Mouse (Mus musculus): ENCODE measurements around the gene Zdhhc18. TPM values are rescaled to one million over a fixed set of nuclear protein-coding genes. Genes with fewer than 3 reads are reported as not detected.

Gene Zdhhc18
- polyA plus RNA-seq, 1 experiment from 2014 or later, result 2.9 TPM

- peaks cover 21% of the 10 kb centered on the region for H3K36me3 ChIP-seq
- H3K9me3 ChIP-seq, result no peaks in the 10 kb centered on the region
- H3K4me3 ChIP-seq, result peak overlapping the region; percentile 94
- H3K27me3 ChIP-seq (ENCODE audit: insufficient read depth, poor library complexity, severe bottlenecking), result no peaks in the 10 kb centered on the region
- WGBS, result under 1% methylated on average over 41 of the region's 41 CpGs
- DNase-seq (ENCODE audit: low spot score), result no peak
- peak overlapping the region; percentile 89 for H3K27ac ChIP-seq
- H3K4me1 ChIP-seq, result peaks cover 12% of the 10 kb centered on the region
These were observed 75.1 kb downstream of the Zdhhc18 start for GRCm38 (mm10) chr4:133574843-133575202.

GRCm38 (mm10) chr4:133574070-133574842, 75.7 kb downstream of the Zdhhc18 start, which contains the start of gene Gpatch3:
Gene Gpatch3 (plus strand): TSS chr4:133574745.
- Histone ChIP-seq H3K27me3 (ENCODE audit: insufficient read depth, poor library complexity, severe bottlenecking) (no peaks in the 10 kb centered on the region), H3K36me3 (peaks cover 16% of the 10 kb centered on the region), H3K9me3 (no peaks in the 10 kb centered on the region), H3K4me1 (peaks cover 12% of the 10 kb centered on the region), H3K27ac (peak within 1 kb of the TSS; percentile 89), H3K4me3 (peak within 1 kb of the TSS; percentile 94)
- 7% methylated on average over 44 of the region's 44 CpGs for WGBS
- DNase-seq (ENCODE audit: low spot score), result peak; percentile 95

- Histone ChIP-seq H3K9me3 (no peaks in the 10 kb centered on the region), H3K36me3 (no peaks in the 10 kb centered on the region), H3K4me3 (no peak overlapping the region), H3K4me1 (peaks cover 4% of the 10 kb centered on the region; the same call in 1 of the 2 replicates), H3K27ac (no peak overlapping the region), H3K27me3 (ENCODE audit: insufficient read depth, poor library complexity, severe bottlenecking) (no peaks in the 10 kb centered on the region)
- 57% methylated on average over 10 of the region's 10 CpGs for WGBS
- no peak for DNase-seq (ENCODE audit: low spot score)
These were observed 79.9 kb downstream of the Zdhhc18 start for GRCm38 (mm10) chr4:133570066-133570466.

DNA sequence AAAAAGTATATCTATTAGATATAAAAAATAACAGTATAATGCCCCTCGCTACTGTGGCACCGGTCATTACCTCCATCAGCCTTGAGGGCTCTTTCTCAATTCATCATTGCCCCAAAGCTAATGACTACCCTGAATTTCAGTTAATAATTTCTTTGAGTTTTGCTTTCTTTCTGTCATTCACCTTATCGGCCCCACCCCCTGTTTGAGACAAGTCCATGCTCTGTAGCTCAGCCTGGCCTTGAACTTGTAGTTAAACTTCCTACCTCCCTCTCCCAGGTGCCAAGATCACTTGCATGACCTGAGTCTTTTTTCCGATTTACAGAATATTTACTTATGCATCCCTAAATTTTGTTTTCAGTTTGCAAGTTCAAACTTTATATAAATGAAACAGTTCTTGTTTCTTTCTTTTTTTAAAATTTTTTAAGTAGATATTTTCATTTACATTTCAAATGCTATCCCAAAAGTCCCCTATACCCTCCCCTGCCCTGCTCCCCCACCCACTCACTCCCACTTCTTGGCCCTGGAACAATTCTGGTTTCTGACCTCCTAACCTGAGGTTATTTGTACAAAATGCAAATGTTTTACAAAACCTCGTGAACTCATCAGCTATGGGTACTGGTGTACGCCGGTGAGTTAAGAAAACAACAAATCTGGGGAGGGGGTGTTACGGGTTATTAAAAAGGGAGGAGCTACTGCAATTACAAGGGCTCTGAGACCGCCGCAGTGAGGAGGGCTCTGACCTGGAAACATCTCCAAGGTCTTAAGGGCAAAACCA, 80.5 kb downstream of the Zdhhc18 start:
- H3K36me3 ChIP-seq, result no peaks in the 10 kb centered on the region
- 76% methylated on average over 10 of the region's 10 CpGs for WGBS
- H3K27ac ChIP-seq, result no peak overlapping the region
- H3K4me1 ChIP-seq, result no peaks in the 10 kb centered on the region
- H3K4me3 ChIP-seq, result no peak overlapping the region
- H3K9me3 ChIP-seq, result no peaks in the 10 kb centered on the region
- no peak for DNase-seq (ENCODE audit: low spot score)
- no peaks in the 10 kb centered on the region for H3K27me3 ChIP-seq (ENCODE audit: insufficient read depth, poor library complexity, severe bottlenecking)

- DNase-seq (ENCODE audit: low spot score), result no peak
- no peak overlapping the region for H3K27ac ChIP-seq
- H3K4me1 ChIP-seq, result no peaks in the 10 kb centered on the region
- WGBS, result 28% methylated on average over 8 of the region's 8 CpGs
- no peaks in the 10 kb centered on the region for H3K36me3 ChIP-seq
- H3K4me3 ChIP-seq, result no peak overlapping the region
- H3K9me3 ChIP-seq, result 0 out of 2 replicates have a peak, but pooled peaks cover 3% of the 10 kb centered on the region
- H3K27me3 ChIP-seq (ENCODE audit: insufficient read depth, poor library complexity, severe bottlenecking), result no peaks in the 10 kb centered on the region
These were observed 82.7 kb downstream of the Zdhhc18 start for GRCm38 (mm10) chr4:133567251-133567650.

DNA sequence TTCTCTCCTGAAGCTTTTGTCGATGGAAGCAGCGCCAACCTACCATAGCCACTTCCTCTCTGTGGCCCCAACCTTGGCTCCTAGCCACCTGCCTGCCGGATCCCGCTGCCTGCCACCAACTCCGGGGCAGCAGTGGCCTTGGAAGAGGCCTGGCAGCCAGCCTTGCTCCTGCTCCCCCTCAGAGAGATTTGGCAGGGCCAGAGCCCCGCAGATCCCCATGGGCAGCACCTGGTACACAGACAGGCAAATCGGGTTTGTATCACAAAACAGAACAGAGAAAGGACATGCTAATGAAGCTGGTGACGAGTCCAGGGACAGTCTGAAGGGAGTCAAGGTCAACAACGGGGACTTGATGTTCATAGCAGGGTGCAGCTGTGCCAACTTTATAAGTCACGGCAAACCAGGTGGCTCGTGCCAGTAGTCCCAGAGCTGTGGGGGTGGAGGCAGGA, 86.8 kb downstream of the Zdhhc18 start:
- DNase-seq (ENCODE audit: low spot score), result no peak
- Histone ChIP-seq H3K9me3 (0 out of 2 replicates have a peak, but pooled peaks cover 3% of the 10 kb centered on the region), H3K36me3 (no peaks in the 10 kb centered on the region), H3K4me1 (no peaks in the 10 kb centered on the region), H3K4me3 (no peak overlapping the region), H3K27ac (no peak overlapping the region), H3K27me3 (ENCODE audit: insufficient read depth, poor library complexity, severe bottlenecking) (no peaks in the 10 kb centered on the region)
- 75% methylated on average over 11 of the region's 11 CpGs for WGBS

GRCm38 (mm10) chr4:133561622-133562021, 88.3 kb downstream of the Zdhhc18 start:
- Histone ChIP-seq H3K4me1 (0 out of 2 replicates have a peak, but pooled peaks cover 6% of the 10 kb centered on the region), H3K27me3 (ENCODE audit: insufficient read depth, poor library complexity, severe bottlenecking) (no peaks in the 10 kb centered on the region), H3K9me3 (0 out of 2 replicates have a peak, but pooled peaks cover 3% of the 10 kb centered on the region), H3K4me3 (no peak overlapping the region), H3K36me3 (no peaks in the 10 kb centered on the region), H3K27ac (no peak overlapping the region)
- WGBS, result 72% methylated on average over 4 of the region's 4 CpGs
- no peak for DNase-seq (ENCODE audit: low spot score)

GRCm38 (mm10) chr4:133559846-133560245, 90.1 kb downstream of the Zdhhc18 start:
- DNase-seq (ENCODE audit: low spot score), result no peak
- Histone ChIP-seq H3K4me3 (no peak overlapping the region), H3K27me3 (ENCODE audit: insufficient read depth, poor library complexity, severe bottlenecking) (no peaks in the 10 kb centered on the region), H3K27ac (no peak overlapping the region), H3K9me3 (0 out of 2 replicates have a peak, but pooled peaks cover 3% of the 10 kb centered on the region), H3K36me3 (no peaks in the 10 kb centered on the region), H3K4me1 (0 out of 2 replicates have a peak, but pooled peaks cover 6% of the 10 kb centered on the region)
- WGBS, result 71% methylated on average over 4 of the region's 4 CpGs

- no peak overlapping the region for H3K27ac ChIP-seq
- H3K4me1 ChIP-seq, result peaks cover 28% of the 10 kb centered on the region
- H3K27me3 ChIP-seq (ENCODE audit: insufficient read depth, poor library complexity, severe bottlenecking), result 0 out of 2 replicates have a peak, but pooled peaks cover under 1% of the 10 kb centered on the region
- no peaks in the 10 kb centered on the region for H3K9me3 ChIP-seq
- DNase-seq (ENCODE audit: low spot score), result no peak
- 39% methylated on average over 10 of the region's 10 CpGs for WGBS
- no peaks in the 10 kb centered on the region for H3K36me3 ChIP-seq
- H3K4me3 ChIP-seq, result no peak overlapping the region
These were observed 92.8 kb downstream of the Zdhhc18 start for GRCm38 (mm10) chr4:133557041-133557717.

Small RNA genes within 50 kb of the gene (microRNA-seq; reads per million reads assigned to microRNA genes)
- gene Gm23158, result not detected

Other genes with a start within 250 kb of the Zdhhc18 start
- 0.90 and 1.5 TPM in 2 replicates for gene Tent5b, start 170.0 kb downstream of the Zdhhc18 start, polyA plus RNA-seq (2016; fragmentation: Nextera tagmentation; extraction: Ambion mirVana)
- 0.60 and 0.96 TPM in 2 replicates for gene Trnp1, start 151.6 kb downstream of the Zdhhc18 start, polyA plus RNA-seq (2016; fragmentation: Nextera tagmentation; extraction: Ambion mirVana)
- 1.6 and 4.0 TPM in 2 replicates for gene Kdf1, start 131.2 kb downstream of the Zdhhc18 start, polyA plus RNA-seq (2016; fragmentation: Nextera tagmentation; extraction: Ambion mirVana)
- gene Nudc, start 104.2 kb downstream of the Zdhhc18 start, polyA plus RNA-seq (2016; fragmentation: Nextera tagmentation; extraction: Ambion mirVana), result 328 and 420 TPM in 2 replicates
- 4.9 and 8.9 TPM in 2 replicates for gene Nr0b2, start 96.8 kb downstream of the Zdhhc18 start, polyA plus RNA-seq (2016; fragmentation: Nextera tagmentation; extraction: Ambion mirVana)
- 7.1 and 9.6 TPM in 2 replicates for gene Gpatch3, start 75.4 kb downstream of the Zdhhc18 start, polyA plus RNA-seq (2016; fragmentation: Nextera tagmentation; extraction: Ambion mirVana)
- gene Gpn2, start 65.8 kb downstream of the Zdhhc18 start, polyA plus RNA-seq (2016; fragmentation: Nextera tagmentation; extraction: Ambion mirVana), result 18.2 and 22.1 TPM in 2 replicates
- 4.3 and 12.9 TPM in 2 replicates for gene Sfn, start 48.0 kb downstream of the Zdhhc18 start, polyA plus RNA-seq (2016; fragmentation: Nextera tagmentation; extraction: Ambion mirVana)
- gene Pigv, start 22.5 kb upstream of the Zdhhc18 start, polyA plus RNA-seq (2016; fragmentation: Nextera tagmentation; extraction: Ambion mirVana), result 15.2 and 16.4 TPM in 2 replicates
- gene Arid1a, start 106.6 kb upstream of the Zdhhc18 start, polyA plus RNA-seq (2016; fragmentation: Nextera tagmentation; extraction: Ambion mirVana), result 23.8 and 31.5 TPM in 2 replicates
- gene Rps6ka1, start 237.6 kb upstream of the Zdhhc18 start, polyA plus RNA-seq (2016; fragmentation: Nextera tagmentation; extraction: Ambion mirVana), result 31.1 and 39.9 TPM in 2 replicates